Mouse (Mus musculus) thymus, adult 2 months (tissue): ENCODE data around the gene Manea.

Experiments used
- CTCF ChIP-seq: fragments of 200-500 bp; IDR thresholded peaks from 2 replicates; pipeline ENCODE4 v1.5.1; 2012; ENCODE audit warnings: mild to moderate bottlenecking, control low read depth, low read length, moderate library complexity, borderline replicate concordance; ENCODE audit not compliant: control insufficient read depth, poor library complexity, insufficient read depth; ENCODE audit errors: extremely low read depth
- POLR2A ChIP-seq: fragments of 200-500 bp; IDR thresholded peaks from 2 replicates; pipeline ENCODE4 v1.6.1; 2012; ENCODE audit warnings: mild to moderate bottlenecking, low read length, control low read depth, moderate library complexity; ENCODE audit not compliant: control insufficient read depth, poor library complexity, insufficient read depth; ENCODE audit errors: extremely low read depth

GRCm38 (mm10) chr4:26345080-26345479 is 1.6 kb downstream of the Manea start:
- TF ChIP-seq CTCF, result no peak
- TF ChIP-seq POLR2A, result no peak
